Comparison of ENCODE assay signal across 7 mouse cellular contexts in the genomic region with DNA sequence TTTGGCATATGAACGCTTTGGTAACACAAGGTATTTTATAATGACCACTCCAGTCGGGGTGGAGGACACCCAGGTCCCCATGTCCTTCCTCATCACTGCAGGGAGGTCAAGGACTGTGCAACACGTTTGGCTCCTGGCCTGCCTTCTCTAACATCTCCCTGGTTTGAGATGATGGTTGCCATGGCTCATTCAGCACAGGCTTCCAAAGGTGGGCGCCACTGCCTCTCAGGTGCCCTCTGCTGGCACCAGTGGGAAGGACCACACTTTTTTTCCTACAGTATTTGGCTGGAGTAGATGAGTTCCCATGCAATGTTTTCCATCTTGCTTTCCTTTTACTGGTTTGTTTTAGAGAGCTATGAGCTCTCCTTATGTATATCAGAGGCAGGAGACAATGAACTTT.
A peak's percentile ranks its signal among the peaks of the same experiment; 100 is the strongest.
DNase-seq lines count a peak whose midpoint lies in the region; ATAC-seq and TF ChIP-seq lines count a peak whose summit lies in the region.

No protein-coding gene starts in this region.

- H3K4me3 ChIP-seq in limb, embryonic 14.5 days (replicated peaks; ENCODE audit: low read length), result no peak overlapping the region
- no peak overlapping the region for H3K4me3 ChIP-seq in small intestine, adult 2 months (ENCODE audit: low read depth, low read length)

- TF ChIP-seq CTCF in small intestine, adult 2 months (IDR thresholded peaks at IDR 0.05; ENCODE audit: extremely low read depth, insufficient read length, insufficient replicate concordance, low read depth, low read length), result peak; percentile 44; the same call in 1 of the 2 replicates

- no peak for TF ChIP-seq POLR2A in limb, embryonic 14.5 days (IDR thresholded peaks at IDR 0.05; ENCODE audit: borderline replicate concordance, extremely low read depth, insufficient read depth, insufficient read length)
- TF ChIP-seq POLR2A in small intestine, adult 2 months (IDR thresholded peaks at IDR 0.05; ENCODE audit: low read depth, low read length), result no peak

- H3K9me3 ChIP-seq in limb, embryonic 14.5 days (ENCODE audit: control insufficient read depth, low read length), result no peaks in the 10 kb centered on the region

- H3K36me3 ChIP-seq in limb, embryonic 14.5 days (ENCODE audit: control insufficient read depth, insufficient read depth, low read length), result no peaks in the 10 kb centered on the region
- no peaks in the 10 kb centered on the region for H3K36me3 ChIP-seq in small intestine, adult 2 months (ENCODE audit: control insufficient read depth, insufficient read depth, low read length)

- peak; percentile 39 for DNase-seq in layer of hippocampus, adult 11-12 months (ENCODE audit: low spot score)
- no peak for DNase-seq in layer of hippocampus, adult 9-10 months (ENCODE audit: low spot score)
- DNase-seq in NIH3T3 (ENCODE audit: low read depth), result peak; percentile 38
- DNase-seq in c-Kit-positive CD71-negative TER-119-negative erythroid progenitor cells, embryonic 14.5 days (ENCODE audit: low read depth), result peak; percentile 6
- DNase-seq in heart, postnatal 4 days, result peak; percentile 63
- DNase-seq in limb, embryonic 14.5 days (ENCODE audit: low spot score), result peak; percentile 28

- no peak overlapping the region for H3K27ac ChIP-seq in limb, embryonic 14.5 days (replicated peaks; ENCODE audit: low read depth, low read length)
- H3K27ac ChIP-seq in small intestine, adult 2 months (ENCODE audit: insufficient read depth, low read depth, low read length), result no peak overlapping the region

- 46% methylated on average over 4 of the region's 4 CpGs for WGBS in limb, embryonic 14.5 days
- 36% methylated on average over 4 of the region's 4 CpGs for WGBS in small intestine, adult 2 months

- no peak overlapping the region for H3K9ac ChIP-seq in limb, embryonic 14.5 days (ENCODE audit: low read depth, low read length, severe bottlenecking)

- H3K4me2 ChIP-seq in limb, embryonic 14.5 days (replicated peaks; ENCODE audit: low read depth, low read length, severe bottlenecking), result no peak overlapping the region

- ATAC-seq in limb, embryonic 14.5 days (ENCODE audit: low FRiP score, low read depth), result no peak

- no peaks in the 10 kb centered on the region for H3K27me3 ChIP-seq in limb, embryonic 14.5 days (ENCODE audit: control insufficient read depth, insufficient read depth, low read length)
- no peaks in the 10 kb centered on the region for H3K27me3 ChIP-seq in small intestine, adult 2 months (ENCODE audit: control insufficient read depth, insufficient read depth, low read length)

- H3K4me1 ChIP-seq in limb, embryonic 14.5 days (ENCODE audit: control insufficient read depth, insufficient read depth, low read length), result no peaks in the 10 kb centered on the region
- no peaks in the 10 kb centered on the region for H3K4me1 ChIP-seq in small intestine, adult 2 months (ENCODE audit: control insufficient read depth, insufficient read depth, insufficient read length, low read length)
